Mouse (Mus musculus) urinary bladder, adult 2 months (tissue): ENCODE data around the gene Hat1. TPM values are rescaled to one million over a fixed set of nuclear protein-coding genes. Genes with fewer than 3 reads are reported as not detected.
"Not testable (repeated sequence)": the region's sequence is repeated elsewhere in the genome, so short reads cannot be mapped to it uniquely, and the experiment has no call there.

Experiments used
- DNase-seq: peaks from one replicate; pipeline ENCODE4 v3.0.0; 2022; ENCODE audit warnings: low spot score
- polyA plus RNA-seq: library from polyadenylated mRNA; depleted of rRNA; stranded (reverse); fragments of >200 nt; gene quantifications from 2 replicates; pipeline ENCODE4 v1.2.3, GENCODE M21; 2012; rRNA removed

Hat1 gene
- 23.0 and 29.0 TPM in 2 replicates for polyA plus RNA-seq

DNA sequence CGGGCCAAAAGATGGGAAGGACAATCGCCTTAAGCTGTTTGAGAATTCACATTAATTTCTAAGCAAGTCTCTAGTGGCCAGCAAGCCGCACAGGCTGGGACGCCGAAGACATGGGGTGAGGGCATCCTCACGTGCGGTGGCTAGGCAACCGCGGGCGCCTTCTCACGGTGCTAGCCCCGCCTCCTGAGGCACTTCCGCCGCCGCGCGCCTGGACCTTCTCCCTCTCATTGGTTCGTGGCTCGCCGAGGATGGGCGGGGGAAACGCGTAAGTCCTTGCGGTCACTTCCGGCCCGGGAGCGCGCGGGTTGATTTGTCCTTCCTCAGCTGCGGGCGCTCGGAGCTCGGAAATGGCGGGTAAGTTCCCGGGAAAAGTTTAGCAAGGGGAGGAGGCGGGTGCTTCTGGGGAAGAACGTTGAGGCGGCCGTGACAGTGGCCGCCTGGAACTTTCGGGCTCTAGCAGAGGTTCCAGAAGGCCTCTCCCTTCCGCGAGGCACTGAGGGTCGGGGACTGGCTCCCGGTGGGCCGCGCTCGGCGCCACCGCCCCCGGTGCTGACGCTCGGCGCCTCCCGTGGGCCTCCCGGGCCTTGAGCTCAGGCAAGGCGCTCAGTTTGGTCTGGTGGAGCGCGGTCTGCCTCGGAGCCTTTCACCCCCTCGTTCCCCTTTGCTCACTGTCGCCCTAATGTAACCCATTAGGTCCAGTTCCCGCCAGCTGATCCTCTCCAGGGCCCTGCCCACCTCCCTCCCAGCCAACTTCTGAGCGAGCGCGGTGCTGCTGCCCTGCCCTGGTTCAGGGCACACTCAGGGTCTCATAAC, at the start of gene Hat1:
TSS of gene Hat1 (plus strand) at position 8 of the 813 bp plus-strand sequence.
- peak; percentile 84 for DNase-seq

DNA sequence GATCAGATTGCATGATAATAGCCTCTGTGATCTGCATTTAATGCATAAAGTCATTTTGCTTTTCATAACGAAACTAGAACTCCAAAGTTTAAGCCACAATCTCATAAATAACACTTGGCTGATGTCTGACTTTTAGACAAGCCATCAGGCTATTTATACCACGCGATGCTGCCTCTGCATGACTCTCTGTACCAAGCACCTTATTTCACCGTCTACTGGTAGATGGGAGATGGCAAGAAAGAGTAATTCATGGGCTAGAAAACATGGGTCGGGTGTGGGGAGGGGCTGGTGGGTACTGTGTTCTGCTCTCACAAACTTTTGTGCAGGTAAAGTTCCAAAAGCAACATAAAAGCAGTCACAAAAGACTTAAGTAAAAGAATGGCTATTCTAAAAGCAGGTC, 48.6 kb upstream of the Hat1 start:
- no peak for DNase-seq

DNA sequence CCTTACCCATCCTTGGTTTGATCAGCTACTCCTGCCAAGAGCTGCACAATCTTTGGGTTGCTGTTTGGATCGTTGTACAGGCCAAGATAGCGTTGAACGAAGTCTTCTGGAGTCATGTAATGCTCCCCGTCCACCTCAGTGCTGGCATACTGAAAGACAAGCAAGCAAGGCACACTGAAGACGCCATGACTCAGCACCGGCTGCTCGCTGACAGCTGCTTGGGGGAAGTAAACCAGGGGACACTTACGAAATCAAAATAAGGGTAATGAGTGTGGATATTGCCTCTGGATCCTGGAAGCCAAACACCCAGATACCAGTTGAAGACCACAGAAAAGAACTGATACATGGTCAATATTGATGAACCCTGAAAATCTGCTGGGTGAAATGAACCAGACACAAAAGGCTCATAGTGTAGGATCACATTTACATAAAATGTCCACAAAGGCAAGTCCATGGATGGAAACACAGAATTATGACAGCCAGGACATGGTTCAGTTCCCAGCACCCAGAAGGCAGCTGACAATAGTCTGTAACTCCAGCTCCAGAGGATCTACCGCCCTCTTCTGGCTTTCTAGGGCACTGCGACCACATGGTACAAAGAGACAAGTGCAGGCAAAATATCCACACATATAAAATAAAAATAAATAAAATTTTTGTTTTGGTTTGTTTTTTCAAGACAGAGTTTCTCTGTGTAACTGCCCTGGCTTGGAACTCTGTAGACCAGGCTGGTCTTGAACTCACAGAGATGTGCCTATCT, 44.7 kb upstream of the Hat1 start:
- no peak for DNase-seq

DNA sequence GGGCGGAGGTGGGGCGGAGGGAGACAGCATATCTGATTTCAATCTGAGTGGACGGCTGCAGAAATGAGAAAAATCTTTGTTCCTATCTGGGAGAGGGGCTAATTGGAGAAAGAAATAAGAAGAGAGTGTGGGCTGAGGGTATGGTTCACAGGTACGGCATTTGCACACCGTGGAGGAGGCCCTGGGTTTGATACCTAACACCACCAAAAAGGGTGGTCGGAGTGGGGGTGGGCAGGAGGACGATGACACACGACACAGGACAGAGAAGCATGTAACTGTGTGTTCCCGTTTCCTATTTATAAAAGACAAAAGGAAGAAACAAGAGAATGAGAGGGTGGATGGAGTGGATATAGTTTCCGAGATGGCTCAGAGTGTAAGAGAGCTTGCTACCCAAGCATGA, 41.6 kb upstream of the Hat1 start:
- no peak for DNase-seq

DNA sequence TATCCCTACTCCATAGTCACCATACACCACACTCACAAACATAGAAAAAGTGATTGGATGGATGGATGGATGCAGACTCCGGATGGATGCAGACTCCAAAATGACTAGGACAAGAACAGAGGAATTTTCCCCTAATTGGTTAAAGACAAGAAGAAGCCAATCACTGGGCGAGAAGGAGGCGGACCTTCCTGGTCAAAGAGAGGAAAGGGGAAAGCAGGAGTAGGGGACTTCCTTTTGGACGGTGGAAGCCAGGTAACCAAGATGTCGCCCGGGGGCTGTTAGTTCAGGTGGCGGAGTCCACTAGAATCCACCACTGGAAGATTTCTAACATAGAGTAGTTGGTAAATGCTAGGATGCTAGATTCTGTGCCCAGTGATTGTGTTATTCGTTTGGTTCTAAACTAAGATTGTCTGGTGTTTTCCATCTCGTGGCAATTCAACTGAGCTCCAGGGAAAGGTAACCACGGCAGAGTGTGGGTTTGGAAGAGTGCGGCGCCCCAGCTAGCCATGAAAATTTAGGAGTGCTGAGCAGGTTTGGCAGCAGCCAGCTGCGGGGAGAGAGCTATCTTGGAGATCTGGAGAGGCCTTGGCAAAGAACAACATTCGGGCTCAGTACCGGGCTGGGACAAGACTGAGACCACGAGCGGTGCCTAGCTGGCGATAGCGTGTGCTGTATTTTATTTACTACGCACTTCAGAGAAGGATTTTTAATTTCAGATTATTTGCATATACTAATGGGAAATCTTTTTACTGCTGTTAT, 40.8 kb upstream of the Hat1 start:
- DNase-seq, result no peak

DNA sequence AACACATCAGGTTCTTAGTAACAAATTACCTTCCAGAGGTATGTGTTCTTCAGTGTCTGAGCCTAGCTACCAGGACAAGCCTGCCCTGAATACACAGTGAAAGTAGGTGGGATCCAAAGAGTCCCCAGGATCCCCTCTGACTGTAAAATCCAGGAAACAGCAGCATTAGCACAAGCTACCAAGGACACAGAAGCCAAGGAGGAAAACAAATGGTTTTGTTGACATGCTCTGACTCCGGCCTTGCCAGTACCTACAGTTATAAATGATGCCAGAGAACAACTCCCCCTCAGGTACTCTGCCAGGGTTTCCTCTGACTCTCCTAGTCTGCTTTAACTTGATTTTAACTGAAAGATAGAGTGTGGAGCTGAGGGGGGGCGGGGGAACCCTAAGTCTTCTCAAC, 39.2 kb upstream of the Hat1 start:
- no peak for DNase-seq

DNA sequence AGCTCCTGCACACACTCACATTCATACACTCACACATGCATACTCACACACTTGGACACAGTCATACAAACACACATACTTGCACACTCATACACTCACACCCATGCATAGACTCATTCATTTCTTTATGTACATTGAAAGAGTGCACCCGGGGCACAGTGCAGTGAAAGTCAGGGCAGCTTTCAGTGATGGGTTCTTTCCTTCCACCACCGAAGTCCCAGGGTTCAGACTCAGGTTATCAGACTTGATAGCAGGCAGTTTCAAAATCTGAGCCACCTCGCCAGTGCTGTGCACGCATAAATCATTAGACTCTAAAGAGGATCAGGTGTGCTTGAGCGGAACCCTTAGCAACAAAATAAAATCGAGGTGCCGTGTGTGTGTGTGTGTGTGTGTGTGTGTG, 38.6 kb upstream of the Hat1 start:
- DNase-seq, result no peak

DNA sequence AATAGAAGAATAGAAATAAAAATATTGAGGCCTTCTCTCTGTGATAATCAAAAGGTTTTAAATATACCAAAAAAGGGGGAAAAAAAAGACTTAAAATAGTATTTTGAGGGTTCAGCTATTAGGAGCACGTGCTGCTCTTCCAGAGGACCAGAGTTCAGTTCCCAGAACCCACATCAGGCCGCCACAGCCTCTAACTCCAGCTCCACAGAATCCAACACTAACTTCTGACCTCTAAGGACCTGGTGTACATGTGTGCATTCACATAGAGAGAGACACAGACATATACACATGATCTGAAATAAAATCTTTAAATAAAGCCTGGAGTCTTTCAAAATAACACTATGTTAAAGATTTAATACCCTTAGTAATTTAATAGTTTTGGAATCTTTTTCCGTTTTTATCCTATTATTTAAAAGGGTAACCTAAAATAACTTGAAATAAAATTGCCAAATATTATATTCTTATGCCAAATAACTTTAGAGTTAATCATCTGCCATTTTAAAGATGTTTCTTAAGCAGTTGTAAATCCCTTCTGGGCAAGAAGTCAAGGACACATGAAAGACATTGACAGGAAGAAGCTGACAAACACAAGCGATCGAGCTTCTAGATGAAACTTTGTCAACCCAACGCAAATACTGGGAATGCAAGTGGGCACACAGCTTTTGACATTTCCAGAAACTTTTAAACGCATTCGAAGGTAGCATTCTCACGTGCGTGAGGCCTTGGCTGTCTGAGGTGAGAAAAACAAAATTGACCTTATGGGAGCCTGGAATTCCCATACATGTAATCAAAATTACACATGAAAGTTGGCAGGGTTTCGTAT, 37.6 kb upstream of the Hat1 start:
- no peak for DNase-seq

DNA sequence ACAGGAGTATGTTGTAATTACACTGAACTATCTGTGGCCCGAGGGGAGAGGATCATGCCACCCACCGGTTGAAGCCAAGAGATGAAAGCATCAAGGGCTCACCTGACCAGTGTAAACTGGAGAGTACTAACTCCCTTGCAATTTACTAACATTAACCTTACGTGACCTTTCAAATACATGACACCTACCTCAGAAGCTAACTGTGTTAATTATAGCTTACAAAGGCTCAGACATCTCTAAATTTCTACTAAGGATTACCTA, 37.1 kb upstream of the Hat1 start:
- no peak for DNase-seq

DNA sequence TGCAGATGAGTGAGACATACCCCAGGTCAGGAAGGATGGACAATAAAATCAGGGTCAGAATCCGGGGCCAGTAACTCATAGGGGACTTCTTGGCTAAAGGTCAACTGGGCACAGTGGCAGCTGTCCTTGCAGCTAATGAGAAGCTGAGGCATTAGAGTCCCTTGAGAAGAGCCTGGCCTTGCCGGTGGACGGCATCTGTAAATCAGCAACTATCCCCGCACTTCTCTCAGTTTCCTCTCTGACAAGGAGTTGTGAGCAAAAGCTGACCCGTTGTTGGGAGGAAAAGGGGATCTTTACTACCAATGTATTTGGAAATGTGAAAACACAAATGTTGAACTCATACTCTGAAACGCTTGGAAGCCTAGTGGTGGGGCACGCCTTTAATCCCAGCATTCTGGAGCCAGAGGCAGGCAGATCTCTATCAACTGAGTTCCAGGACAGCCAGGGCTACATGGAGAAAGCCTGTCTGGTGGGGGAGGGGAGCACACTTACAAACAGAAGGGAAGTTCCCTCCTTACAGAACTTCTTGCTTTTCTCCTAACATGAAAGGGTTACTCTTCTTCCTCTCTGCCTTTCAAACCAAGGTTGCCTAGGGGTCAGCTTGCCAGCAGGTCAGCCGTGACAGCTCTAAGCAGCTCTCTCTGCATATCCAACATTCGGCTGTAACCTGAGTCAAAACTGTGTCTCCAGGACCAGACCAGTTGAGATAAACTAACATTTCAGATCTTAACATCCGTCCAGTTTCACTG, 35.3 kb upstream of the Hat1 start:
- no peak for DNase-seq

DNA sequence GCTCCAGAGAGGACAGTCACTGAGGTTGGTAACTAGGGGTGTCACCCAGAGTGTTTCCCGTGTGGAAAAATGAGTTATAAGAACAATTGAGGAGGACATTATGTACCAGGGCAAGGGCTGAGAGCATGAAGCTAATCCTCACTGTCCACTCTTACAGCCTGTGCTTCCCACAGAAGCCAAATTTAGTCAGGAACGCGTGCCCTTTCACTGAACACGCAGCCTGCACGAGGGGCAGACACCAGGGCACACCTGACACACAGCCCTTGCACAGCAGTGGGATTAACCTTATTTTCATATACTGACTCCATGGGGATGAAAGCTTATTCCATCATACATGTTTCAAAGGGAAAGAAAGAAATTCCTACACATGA, 34.7 kb upstream of the Hat1 start:
- no peak for DNase-seq

DNA sequence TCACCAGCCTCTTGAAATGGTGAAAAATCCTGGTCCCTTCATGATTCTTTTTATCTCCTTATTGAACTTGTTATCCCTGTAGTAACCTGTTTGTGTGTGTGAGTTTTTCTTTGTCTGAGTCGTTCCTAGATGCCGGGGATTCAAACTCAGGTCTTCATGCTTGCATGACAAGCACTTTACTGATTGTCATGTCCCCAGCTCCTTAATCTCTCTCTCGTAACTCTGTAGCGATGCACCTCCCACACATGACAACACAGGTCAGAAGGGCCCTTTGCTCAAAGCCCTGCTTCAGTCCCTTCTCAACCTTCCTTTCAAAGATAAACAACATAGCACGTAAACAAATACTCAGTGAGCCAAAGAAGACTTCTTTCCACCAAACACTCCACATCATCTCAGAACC, 30.4 kb upstream of the Hat1 start:
- DNase-seq, result no peak

DNA sequence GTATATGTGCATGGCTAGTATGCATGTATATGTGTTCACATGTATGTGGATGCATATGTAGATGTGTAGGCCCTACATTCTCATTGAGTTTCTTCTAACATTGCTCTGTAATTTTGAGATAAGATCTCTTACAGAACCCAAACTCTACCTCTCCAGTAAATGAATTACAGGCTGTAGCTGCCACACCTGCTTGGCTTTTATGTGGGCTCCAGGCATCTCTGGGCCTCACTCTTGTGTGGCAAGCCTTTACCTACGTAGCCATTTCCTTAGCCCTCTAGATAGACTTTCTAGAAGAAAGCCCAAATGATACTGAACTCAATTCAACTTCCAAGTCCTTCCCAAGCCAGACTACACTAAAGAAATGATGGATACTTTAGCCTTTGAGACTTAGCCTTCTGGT, 28.6 kb upstream of the Hat1 start:
- DNase-seq, result no peak

DNA sequence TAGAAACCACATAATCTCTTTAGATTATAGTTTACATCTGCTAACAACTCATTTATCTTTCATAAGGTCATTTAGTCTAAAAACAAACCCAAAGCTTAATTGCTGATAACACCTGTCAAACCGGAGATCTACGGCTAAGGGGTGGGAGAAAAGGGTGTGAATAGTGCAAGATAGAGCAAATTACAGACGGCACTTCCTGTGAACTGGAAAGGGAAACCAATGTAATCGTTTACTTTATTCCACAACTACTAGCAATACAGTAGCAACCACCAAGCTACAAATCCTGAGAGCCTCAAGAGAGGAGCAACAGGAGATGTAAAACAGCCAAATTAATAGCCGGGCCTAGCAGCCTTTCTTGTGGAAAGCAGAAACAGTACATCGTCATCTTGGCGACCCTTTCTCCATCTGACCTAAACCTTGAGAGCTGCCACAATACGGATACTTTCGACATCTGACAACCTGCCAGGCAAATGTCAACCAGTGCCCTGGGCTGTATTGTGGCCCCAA, 22.1 kb upstream of the Hat1 start:
- no peak for DNase-seq

DNA sequence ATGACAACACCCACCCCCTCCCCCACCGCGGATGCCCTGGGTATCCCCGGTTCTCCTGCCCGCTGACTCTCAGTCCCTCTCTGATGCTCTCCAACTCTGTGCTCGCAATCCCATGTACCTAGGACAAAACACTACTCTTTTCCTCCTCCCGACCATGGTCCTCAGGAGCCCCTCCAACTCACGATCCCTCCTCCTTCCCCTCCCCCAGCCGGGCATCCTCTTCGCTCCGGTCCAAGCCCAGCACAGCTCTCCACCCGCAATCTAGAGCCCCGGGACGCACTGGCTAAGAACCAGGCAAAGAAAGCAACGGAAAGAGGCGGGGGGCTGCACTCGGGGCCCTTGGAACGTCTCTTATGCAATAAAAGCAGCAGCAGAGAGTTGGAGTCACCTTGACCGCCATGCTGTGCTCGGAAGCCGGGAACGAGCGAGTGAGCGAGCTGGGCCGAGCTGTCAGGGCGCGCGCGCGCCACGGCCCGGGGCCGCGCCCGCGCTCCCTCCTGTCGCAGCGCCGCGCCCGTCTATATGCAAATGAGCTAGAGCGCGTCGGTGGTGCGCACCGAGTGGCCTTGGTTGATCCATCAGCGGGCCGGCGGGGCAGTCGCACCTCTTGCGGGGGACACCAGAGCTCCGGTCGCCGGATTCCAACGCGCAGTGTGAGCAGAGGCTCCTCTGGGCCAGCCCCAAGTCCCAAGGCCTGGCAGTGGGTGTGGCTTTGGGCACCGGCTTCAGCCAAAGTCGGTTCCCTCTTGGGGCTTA, 21.5 kb upstream of the Hat1 start, which contains the start of gene Slc25a12:
TSS of gene Slc25a12 (minus strand) at position 625 of the 756 bp plus-strand sequence.
- peak; percentile 70 for DNase-seq

DNA sequence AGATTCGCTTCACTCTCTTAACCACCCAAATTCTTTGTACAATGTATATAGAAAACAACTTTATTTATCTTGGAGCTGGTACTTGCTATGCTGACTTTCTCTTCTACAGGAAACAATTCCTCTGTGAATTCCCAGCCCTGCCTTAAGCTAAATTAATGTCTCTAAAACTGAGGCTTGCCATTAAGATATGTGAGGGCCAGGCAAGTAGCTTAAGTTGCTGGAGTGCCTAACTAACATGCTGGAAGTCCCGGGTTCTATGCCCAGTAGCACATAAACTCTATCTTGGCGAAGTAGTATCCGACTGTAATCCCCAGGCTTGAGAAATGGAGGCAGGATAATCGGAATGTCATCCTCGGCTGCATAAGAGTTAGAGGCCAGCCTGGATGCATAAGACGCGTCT, 20.7 kb upstream of the Hat1 start:
- DNase-seq, result no peak

DNA sequence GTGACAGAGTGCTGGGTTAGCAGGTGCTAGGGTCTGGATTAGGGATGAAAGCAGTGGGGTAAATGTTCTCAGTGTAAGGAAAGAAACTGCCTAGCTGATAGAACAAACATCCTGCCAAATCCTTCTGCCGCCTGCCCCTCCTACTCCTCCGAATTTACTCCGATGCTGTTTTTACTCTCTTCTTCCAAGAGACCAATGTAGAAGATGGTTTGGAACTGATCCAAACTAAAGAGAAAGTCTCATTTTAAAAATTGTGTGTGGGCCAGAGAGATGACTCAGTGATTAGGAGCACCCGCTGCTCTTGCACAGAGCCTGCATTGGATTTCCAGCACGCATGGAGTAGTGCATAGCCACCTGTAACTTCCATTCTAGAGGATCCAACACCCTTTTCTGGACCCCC, 17.0 kb upstream of the Hat1 start:
- DNase-seq, result no peak

DNA sequence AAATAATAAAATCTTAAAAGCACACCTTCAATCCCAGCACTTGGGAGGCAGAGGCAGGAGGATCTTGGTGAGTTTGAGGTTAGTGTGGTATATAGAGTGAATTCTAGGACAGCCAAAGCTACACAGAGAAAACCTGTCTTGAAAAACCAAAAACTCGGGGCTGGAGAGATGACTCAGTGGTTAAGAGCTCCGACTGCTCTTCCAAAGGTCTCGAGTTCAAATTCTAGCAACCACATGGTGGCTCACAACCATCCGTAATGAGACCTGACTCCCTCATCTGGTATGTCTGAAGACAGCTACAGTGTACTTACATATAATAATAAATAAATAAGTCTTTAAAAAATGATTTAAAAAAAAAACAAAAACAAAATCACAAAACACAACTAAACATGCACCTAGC, 16.5 kb upstream of the Hat1 start:
- DNase-seq, result not testable (repeated sequence)

DNA sequence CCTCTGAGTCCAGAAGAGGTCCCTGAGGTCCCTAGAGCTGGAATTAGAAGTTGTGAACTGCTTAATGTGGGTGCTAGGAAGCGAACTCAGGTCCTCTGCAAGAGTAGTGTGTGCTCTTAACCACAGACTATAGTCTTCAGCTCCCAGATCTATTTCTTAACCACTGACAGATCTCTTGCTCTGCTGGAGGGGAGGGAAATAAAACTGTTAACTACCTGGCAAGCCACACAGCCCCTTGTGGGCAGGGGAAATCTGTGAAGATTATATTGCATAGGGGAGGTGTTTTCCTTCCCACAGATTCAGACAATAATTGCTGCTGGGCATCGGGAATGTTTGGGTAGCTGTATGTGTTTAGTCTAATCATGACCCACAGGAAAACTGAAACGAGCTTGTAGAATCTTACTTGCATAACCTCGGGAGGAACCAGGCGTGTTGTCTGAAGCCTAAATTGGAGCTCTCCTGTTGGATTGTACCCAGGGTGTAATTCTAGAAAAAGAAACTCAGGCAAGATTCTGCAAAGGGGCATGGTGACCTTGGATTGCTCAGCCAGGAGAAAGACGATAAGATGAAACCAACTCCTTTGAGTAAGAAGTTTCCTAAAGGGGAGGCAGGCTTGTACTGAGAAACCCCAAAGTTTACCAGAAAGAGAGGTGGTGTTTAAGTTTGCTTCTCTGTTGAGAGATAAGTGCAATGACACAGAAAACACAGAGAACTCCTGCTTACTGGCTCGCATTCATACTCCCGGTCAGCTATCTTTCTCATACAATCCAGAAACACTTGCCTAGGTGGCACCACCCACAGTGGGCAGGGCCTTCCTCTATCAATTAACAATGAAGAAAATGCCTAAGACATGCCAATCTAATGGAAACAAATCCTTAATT, 14.2 kb upstream of the Hat1 start:
- no peak for DNase-seq
